Mouse (Mus musculus) liver, postnatal 0 days (tissue): Measurements from ENCODE around the gene Ddhd1.

ENCODE experiments used
- CTCF ChIP-seq: sonication (generic); IDR thresholded peaks from 2 replicates; pipeline ENCODE4 v1.5.1; 2016; ENCODE audit warnings: antibody characterized with exemption, low read depth
- EP300 ChIP-seq: IDR thresholded peaks from 2 replicates; pipeline ENCODE4 v1.6.1; 2016; ENCODE audit warnings: antibody characterized with exemption, low read depth, mild to moderate bottlenecking

GRCm38 (mm10) chr14:45544905-45545304 is 113.0 kb downstream of the Ddhd1 start:
- TF ChIP-seq CTCF (no peak), EP300 (0 out of 2 replicates have a peak, but pooled peaks have one; percentile 17)
